Mouse (Mus musculus) retina, embryonic 14.5 days (tissue): ENCODE results near the gene Hist1h2ah.
"Not testable (repeated sequence)": the region's sequence is repeated elsewhere in the genome, so short reads cannot be mapped to it uniquely, and the experiment has no call there.

Experiments used
- DNase-seq: peaks from one replicate; pipeline ENCODE4 v3.0.0-alpha.2; 2015; ENCODE audit warnings: low spot score

The Hist1h2ah gene

DNA sequence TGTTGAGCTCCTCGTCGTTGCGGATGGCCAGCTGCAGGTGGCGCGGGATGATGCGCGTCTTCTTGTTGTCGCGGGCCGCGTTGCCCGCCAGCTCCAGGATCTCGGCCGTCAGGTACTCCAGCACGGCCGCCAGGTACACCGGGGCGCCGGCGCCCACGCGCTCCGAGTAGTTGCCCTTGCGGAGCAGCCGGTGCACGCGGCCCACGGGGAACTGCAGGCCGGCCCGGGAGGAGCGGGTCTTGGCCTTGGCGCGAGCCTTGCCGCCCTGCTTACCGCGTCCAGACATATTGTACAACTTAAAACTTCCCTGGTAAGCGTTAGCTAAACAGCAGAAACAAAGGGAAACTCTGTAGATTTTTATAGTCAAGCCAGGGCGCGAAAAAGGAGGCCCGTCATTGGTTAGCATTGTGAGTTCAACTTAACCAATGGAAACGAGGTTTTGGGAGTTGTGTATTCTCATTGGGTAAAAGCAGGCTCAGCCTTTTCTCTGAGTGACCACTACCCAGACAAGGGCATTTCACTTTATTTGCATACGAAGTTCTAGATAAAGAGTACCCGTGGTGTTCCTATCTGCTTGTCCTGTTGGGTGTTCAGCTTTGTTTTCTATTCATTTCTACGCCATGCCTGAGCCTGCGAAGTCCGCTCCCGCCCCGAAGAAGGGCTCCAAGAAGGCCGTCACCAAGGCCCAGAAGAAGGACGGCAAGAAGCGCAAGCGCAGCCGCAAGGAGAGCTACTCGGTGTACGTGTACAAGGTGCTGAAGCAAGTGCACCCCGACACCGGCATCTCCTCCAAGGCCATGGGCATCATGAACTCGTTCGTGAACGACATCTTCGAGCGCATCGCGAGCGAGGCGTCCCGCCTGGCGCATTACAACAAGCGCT, at the start of gene Hist1h2ah, which contains the start of gene Hist1h2bk:
Gene Hist1h2ah (minus strand): TSS at position 302 of the 882 bp plus-strand sequence.
Gene Hist1h2bk (plus strand): TSS at position 604 of the 882 bp plus-strand sequence.
- peak; percentile 97 for DNase-seq

DNA sequence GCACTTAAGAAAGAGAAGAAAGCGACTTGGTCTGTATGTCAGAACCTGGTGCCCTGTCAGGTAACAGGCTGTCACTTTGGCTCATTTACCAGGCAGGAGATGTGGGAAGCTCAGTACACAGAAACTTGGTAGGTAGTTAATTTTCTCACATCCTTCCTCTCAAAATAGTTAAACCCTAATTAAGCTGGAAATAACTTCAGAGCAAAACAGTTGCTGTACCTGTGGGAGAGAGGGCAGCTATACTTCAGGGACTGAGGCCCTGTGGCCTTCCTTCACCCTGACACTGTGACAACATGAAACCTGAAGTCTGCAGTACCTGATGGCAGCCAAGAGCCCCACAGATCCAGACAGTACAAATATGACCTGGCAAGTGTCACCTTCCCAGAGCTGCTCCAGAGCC, 48.8 kb upstream of the Hist1h2ah start, which contains the start of gene Vmn1r188:
Gene Vmn1r188 (plus strand): TSS at position 301 of the 400 bp plus-strand sequence.
- not testable (repeated sequence) for DNase-seq

DNA sequence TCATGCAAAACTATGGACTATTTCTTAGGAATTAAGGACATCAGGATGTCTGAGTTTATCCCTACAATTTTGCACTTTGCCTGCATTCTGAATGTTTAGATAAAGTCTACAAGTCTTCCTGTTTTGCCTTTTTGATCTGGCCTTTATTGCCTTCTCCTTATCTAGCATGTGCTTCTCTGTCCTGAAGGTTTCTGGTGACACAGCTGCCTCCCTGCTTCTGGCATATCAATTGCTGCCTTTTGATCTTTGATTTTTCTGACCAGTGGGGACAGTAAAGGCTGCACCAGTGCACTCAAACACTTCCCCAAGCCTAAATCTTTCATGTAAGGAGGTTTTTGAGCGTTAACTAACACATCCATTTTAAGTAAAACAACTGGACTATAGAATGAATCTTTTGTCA, 28.1 kb upstream of the Hist1h2ah start:
- no peak for DNase-seq

DNA sequence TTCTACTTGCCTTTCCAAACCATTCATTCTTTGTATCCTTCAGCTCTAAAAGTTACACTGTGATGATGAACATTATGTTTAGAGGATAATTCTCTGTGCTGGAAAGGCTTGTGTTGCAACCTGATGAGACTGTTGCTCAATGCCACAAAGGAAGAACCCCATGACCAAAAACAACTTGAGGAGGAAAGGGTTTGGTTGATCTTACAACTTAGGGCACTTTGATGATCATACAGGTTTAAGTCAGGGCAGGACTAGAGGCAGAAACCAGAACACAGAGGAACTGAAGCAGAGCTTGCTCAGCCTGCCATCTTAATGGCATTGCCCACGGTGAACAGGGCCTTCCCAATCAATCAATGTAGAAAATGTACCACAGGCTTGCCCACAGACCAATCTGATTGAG, 26.1 kb upstream of the Hist1h2ah start:
- no peak for DNase-seq

DNA sequence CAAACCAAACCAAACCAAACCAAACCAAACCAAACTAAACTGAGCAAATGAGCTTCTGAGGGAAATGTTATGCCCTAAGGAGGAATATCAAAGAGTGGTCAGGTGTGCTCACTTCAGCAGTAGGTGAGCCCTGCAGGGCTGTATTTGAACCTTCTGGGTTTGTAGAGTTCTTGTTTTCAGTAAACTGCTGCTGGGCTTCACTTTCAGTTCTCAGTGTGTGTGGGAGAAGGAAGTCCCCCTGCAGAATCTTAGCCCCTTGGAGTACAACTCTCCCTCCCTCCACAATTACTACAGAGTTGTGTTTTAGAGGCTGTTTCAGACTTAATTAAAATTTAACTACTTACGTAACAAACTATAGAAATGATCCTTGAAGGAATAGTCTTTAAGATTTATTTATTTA, 18.4 kb upstream of the Hist1h2ah start:
- no peak for DNase-seq

DNA sequence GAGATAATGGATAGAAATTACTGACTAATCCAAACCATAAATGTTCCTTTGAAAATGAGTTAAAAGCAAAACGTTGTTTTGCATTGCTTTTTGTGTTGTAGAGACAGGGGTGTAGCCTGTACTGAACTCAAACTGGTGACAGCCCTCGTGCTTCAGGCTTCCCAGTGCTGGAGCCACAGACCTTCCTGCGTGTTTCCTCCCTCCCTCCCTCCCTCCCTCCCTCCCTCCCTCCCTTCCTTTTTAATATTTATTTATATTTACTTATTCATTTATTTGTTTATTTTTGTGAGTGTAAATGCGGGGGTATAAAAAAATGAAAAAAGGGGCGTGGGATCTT, 16.1 kb upstream of the Hist1h2ah start:
- no peak for DNase-seq

DNA sequence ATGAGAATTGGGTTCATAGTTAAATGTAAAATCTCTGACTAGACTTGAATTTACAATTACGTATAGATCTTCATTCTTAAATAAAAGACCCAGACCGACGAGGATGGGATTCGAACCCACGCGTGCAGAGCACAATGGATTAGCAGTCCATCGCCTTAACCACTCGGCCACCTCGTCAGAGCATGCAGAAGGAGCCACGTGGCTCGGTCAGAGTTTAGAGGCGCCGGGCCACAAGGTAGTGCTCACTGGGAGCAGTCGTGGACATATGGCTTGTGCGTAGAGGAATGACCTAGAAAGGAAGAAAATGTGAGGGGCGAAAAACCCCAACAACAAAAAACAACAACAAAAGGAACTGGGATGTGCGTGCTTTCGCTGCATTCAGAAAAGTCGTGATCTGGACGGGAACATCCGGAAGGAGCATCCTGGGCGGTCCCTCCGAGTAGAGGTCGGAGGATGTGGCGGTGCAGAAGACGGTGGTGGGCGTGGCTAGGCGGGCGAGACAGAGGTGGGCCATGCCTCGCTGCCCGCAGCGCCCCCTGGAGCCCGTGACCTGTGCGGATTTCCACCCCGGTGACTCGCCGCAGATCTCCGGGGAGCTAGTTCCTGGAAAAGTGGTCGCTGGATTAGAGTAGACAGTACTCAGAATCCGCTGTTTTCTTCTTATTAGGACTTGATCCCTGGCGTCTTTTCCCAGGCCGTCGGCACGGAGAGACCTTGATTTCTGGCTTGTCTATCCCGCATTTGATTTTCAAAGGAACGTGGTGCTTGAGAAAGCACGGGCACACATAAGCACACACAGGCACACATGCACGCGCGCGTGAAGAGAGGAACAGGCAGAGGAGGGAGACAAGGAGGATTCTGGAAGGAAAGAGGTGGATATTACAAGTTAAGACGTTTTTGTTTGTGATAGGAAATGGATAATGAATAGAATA, 15.5 kb upstream of the Hist1h2ah start:
- peak; percentile 96 for DNase-seq

DNA sequence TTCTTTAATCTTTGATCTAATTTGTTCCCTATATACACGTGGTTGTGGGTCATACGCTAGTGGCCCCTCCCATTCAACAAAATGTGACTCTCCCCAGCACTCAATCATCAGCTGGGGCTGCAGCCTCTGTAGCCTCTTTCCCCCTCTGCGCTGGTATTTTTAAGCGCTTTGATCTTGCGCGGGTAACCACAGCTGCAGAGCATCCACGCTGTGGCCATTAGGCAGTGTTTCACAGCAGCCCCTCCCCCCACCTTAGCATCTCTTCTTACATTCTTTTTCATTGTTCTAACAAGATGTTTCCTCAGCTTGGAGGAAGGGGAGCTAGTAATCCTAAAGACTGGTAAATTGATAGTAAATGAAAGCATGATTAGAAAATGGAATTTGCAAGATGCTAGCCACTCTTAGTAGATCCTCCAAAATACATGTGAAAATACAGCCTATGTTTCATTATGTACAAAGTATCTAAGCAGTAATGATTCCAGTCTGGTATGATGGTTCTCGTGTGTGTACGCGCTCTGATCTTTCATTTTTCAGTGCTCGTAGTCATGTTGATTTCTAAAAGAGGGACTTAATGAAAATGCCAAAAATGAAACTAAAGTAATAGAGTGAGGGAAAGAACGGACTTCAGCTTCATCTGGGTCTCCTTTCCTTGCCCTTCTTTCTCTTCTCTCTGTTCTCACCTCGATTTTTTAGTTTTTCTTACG, 14.5 kb upstream of the Hist1h2ah start:
- peak; percentile 81 for DNase-seq

DNA sequence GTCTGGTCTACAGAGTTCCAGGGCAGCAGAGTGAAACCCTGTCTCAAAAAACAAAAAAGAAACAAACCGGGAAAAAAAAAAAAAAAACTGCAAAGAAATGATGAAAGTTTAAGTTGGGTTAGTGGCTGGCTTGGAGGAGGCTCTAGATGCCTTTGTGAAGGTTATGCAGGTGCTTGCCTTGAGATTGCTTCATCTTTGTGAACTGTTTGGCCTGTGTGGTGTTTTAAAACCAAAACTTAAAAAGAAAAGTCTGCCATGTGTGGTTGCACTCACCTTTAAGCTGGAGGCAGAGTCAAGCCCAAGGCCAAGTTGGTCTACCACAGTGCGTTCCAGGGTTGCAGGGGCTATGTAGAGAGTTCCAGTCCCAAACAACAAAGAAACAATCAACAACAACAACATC, 13.7 kb upstream of the Hist1h2ah start:
- no peak for DNase-seq

DNA sequence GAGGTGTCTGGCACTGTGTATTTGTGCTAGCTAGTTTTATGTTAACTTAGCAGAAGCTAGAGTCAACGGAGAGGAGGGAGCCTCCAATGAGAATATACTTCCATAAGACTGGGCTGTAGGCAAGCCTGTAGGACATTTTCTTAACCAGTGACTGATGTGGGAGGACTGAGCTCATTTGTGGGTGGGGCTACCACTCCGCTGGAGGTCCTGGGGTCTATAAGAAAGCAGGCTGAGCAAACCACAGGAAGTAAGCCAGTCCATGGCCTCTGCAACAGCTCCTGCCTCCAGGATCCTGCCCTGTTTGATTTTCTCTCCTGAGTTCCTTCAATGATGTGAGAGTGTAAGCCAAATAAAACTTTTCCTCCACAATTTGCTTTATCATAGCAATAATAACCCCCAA, 9.9 kb upstream of the Hist1h2ah start:
- DNase-seq, result no peak

DNA sequence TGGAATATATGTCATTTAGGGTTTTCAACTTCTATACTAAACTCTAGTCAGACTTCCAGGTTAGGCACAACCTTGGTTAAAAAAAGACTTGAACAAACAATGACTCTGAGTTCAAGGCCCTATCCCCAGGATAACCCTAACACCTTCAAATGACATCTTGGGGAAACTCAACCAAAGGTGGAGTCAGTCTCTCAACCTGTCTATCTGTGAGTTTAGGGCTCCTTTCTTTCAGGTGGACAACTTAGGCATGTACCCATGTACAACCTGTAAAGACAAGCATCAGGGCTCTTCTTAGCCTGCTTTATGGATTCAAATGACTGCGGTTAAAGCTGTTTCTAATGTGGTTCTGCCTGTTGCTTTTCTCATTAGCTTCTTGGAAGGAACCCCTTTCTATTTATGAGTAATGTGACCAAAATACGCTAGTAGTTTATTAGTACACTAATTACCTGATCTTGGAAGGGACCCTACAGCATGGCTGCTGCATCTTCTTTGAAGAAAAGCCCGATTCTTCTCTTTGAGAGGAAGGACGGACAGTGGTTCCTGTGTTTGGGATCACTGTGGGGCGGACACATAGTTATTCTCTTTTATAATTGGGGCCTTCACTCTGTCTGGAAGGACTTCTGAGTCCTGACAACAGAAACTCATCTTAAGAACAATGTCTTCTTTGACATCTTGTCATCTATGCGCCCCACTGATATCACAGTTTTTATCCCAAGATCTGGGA, 9.2 kb upstream of the Hist1h2ah start:
- no peak for DNase-seq

DNA sequence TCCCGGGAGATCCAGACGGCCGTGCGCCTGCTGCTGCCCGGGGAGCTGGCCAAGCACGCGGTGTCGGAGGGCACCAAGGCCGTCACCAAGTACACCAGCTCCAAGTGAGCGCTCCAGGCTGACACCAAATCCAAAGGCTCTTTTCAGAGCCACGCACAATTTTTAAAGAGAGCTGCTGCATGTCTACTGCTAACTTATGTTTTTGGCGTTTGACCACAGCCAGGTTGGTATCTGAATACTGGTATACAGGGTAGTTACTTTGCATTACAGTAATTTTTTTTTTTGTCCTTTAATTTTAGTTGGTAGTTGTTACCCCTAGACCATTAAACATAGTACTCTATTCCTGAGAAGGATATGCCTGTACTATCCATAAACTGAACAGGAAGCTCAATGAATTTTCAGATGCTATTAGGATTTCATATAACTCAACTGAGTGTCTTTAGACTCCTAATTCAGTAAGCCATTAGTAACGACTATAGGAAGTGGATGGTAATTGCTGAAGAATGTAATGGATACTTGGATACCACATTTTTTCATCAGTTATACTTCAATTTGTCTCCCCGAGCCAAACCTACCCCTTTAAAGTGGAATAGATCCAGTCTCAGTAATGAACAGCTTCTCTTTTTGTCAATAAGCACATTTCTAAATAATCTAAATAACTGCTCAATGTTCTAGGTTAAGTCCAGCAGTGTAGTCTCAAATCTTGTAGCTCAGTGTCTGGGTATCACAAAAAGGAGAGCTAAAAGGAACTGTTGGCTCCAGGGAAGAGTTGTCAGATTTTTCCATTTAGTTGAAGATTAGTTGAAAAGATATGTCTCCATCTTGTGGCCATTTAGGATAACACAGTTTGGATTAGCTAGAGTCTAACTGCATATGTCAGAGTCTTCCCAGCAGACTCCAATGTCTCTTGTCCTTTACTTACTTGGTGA, 8.4 kb upstream of the Hist1h2ah start:
- DNase-seq, result peak; percentile 86

DNA sequence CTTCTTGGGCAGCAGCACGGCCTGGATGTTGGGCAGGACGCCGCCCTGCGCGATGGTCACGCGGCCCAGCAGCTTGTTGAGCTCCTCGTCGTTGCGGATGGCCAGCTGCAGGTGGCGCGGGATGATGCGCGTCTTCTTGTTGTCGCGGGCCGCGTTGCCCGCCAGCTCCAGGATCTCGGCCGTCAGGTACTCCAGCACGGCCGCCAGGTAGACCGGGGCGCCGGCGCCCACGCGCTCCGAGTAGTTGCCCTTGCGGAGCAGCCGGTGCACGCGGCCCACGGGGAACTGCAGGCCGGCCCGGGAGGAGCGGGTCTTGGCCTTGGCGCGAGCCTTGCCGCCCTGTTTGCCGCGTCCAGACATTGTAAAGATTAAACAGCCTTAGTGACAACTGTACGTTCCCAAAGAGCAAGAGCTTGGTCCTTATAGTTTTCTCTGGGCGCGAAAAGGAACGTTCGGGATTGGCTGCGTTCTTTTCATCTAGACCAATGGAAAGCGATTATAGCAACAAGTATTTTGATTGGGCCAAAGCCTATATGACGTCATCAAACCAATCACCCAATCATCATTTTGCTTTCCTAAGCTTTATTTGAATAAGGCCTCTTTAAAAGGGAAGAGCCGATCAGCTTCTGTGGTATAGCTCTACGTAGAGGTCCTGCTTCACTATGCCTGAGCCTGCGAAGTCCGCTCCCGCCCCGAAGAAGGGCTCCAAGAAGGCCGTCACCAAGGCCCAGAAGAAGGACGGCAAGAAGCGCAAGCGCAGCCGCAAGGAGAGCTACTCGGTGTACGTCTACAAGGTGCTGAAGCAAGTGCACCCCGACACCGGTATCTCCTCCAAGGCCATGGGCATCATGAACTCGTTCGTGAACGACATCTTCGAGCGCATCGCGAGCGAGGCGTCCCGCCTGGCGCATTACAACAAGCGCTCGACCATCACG, 7.5 kb upstream of the Hist1h2ah start, which contains the start of the genes Hist1h2ag and Hist1h2bj:
Gene Hist1h2ag (minus strand): TSS at position 377 of the 935 bp plus-strand sequence.
Gene Hist1h2bj (plus strand): TSS at position 647 of the 935 bp plus-strand sequence.
- DNase-seq, result peak; percentile 100

DNA sequence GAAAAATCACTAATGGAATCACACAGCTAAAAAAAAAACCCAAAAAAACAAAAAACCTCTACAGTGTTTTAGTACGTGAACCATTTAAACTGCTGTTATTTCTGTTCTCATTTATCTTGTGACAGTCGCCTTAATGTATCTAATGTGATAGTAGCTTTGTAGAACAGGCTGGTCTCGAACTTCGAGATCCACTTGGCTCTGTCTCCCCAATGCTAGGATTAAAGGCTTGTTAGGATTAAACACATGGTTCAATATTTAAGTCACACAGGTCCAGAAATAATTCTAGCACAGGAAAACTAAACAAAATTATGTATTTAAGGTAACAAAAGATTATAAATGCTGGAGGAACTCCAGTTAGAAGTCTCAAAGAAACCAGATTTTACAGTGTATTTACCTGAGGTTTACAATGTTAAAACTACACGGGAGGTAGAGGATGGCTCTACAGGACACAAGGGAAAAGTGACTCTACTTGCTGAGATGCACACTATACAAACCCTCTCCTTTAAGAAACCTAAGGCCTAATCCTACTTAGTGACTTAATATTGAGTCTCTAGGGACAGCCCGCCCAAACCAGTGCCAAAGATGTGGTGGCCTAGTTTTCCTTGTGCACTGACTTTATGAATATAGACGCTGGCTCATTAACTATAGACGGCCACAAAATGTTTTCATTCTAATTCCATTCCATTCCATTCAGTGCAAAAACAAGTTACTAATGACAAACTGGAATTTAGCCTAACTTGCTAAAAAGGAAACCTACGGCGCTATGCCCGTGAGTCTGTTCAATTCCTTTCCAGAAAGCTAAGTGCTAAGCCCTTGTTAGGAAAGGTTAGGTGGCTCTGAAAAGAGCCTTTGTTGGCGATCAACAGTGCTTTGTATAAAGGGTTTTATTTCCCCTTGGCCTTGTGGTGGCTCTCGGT, 6.5 kb upstream of the Hist1h2ah start:
- peak; percentile 55 for DNase-seq

DNA sequence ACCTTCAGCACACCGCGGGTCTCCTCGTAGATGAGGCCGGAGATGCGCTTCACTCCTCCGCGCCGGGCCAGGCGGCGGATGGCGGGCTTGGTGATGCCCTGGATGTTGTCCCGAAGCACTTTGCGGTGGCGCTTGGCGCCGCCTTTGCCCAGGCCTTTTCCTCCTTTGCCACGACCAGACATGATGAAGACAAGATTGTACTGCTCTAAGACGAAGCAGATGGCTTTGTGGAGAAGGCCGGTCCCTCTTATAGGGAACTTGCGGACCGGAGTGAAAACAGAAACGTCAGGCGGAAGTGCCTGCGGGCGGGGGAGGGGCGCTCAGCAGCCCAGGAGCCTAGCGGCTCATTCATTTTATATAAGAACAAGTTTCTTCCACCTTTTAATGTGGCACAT, 5.8 kb upstream of the Hist1h2ah start, which contains the start of gene Hist1h4i:
Gene Hist1h4i (minus strand): TSS at position 221 of the 395 bp plus-strand sequence.
- peak; percentile 95 for DNase-seq

DNA sequence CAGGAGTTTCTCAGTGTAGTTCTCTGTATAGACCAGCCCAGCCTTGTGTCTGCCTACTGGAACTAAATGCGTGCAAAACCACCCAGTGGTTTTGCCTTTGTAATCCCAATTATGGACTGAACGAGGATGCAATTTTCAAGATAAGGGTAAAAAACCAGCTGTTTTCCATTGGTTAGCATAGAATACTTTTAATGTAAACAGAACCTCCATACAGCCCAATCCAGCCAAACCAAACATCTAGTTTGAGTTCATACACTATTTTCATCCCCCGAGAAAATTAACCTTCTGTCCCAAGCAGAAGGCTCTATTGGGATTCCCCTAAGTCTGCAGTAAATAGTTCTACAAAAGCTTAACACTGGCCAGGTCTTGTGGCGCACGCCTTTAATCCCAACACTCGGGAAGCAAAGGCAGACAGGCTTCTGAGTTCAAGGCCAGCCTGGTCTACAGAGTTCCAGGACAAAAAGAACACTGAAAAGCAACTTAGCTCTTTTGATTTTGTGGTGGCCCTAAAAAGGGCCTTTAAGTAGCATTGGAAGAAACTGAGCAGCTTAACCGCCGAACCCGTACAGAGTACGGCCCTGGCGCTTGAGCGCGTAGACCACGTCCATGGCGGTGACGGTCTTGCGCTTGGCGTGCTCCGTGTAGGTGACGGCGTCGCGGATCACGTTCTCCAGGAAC, 5.2 kb upstream of the Hist1h2ah start:
- DNase-seq, result peak; percentile 55

DNA sequence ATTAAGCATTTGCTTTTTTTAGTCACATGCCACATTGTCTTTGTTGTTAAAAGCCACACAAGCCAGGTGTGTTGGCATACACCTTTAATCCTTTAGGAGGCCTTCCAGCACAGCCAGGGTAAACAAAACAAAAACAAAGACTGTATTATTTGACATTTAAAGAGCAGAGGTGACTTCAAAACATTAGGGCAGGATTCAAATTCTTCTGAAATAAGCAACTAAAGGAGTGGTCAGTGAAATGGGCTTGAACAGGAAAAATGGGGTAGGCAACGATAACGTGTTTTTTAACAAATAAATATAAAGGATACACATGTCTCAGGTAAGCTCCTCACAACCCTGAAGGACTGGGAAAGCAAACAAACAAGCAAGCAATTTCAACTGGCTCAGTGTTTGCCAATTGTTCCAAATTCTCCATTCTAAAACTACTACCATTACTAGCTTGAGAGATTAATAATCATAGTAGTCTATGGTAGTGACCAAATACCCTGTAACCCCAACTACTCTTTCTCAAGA, 4.6 kb upstream of the Hist1h2ah start:
- no peak for DNase-seq
